In the genomic region with DNA sequence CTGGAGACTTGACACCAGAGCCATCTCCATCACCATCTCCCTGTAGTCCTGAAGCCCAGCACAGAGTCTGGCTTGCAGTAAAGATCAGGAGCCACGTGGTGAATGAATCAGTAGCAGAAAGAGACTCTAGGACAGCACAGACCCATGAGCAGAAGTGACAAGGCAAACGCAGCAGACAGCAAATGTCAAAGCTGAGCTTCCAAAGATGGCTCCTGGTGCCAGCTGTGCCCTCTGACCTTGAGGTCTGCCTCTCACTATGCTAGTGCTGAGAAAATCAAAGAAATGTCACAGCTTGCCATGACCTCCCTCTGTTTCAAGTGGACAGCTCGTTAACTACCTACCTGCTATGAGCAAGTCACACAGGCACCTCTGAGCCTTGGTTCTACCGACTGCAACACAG, we compare ENCODE assay signal across 23 mouse cellular contexts.
DNase-seq lines count a peak whose midpoint lies in the region; TF ChIP-seq lines count a peak whose summit lies in the region.
"Had no signal": no experiment of that assay in that cellular context is flagged by ENCODE, and none has a peak within 500 bp of the region (broad histone marks: within the 10 kb centered on the region; RNA-seq: fewer than 3 reads in every experiment).

No protein-coding gene starts in this region.

- TF ChIP-seq POLR2A in myocyte (IDR thresholded peaks at IDR 0.05; ENCODE audit: insufficient read length, low read depth) = no peak

- no peaks in the 10 kb centered on the region for H3K36me3 ChIP-seq in heart, embryonic 10.5 days
- H3K36me3 ChIP-seq in E14TG2a.4 (ENCODE audit: insufficient read depth, low read length) = no peaks in the 10 kb centered on the region
- H3K36me3 ChIP-seq in myocyte (ENCODE audit: control insufficient read depth, insufficient read depth) = no peaks in the 10 kb centered on the region
- H3K36me3 ChIP-seq: embryonic facial prominence, embryonic 10.5 days; kidney, embryonic 15.5 days; limb, embryonic 13.5 days; liver, embryonic 12.5 days; midbrain, embryonic 15.5 days had no signal

- H3K27me3 ChIP-seq in heart, embryonic 10.5 days (ENCODE audit: insufficient read depth, poor library complexity, severe bottlenecking) = peaks cover 62% of the 10 kb centered on the region
- peaks cover 52% of the 10 kb centered on the region for H3K27me3 ChIP-seq in E14TG2a.4 (ENCODE audit: insufficient read depth, low read length)
- H3K27me3 ChIP-seq in myocyte (ENCODE audit: control insufficient read depth, insufficient read depth, insufficient read length) = no peaks in the 10 kb centered on the region
- H3K27me3 ChIP-seq: midbrain, embryonic 15.5 days; Patski had no signal

- H3K79me2 ChIP-seq in myocyte (ENCODE audit: control insufficient read depth, insufficient read depth) = no peaks in the 10 kb centered on the region

- H3K4me1 ChIP-seq in heart, embryonic 10.5 days = peaks cover 53% of the 10 kb centered on the region
- peaks cover 48% of the 10 kb centered on the region for H3K4me1 ChIP-seq in E14TG2a.4 (replicated peaks; ENCODE audit: low read depth, low read length)

- H3K4me3 ChIP-seq in heart, embryonic 10.5 days = no peak overlapping the region
- H3K4me3 ChIP-seq in E14TG2a.4 (replicated peaks; ENCODE audit: low read length) (0 out of 2 replicates have a peak overlapping the region, but pooled peaks have one; percentile 32), myocyte (no peak overlapping the region)
- H3K4me3 ChIP-seq: limb, embryonic 13.5 days; liver, embryonic 12.5 days; midbrain, embryonic 15.5 days had no signal

- DNase-seq in adrenal gland, adult 2 months = peak; percentile 45
- no peak for DNase-seq in adrenal gland, postnatal 25 days
- DNase-seq in heart, embryonic 10.5 days (ENCODE audit: low spot score) = no peak
- DNase-seq in heart, adult 8-10 months (ENCODE audit: low spot score) = no peak
- no peak for DNase-seq in left cerebral cortex, adult 11 months (ENCODE audit: low spot score)
- DNase-seq in frontal cortex, postnatal 25 days (ENCODE audit: low spot score in 2 of 2) = no peak
- DNase-seq: cerebellum, adult 2 months; kidney, adult 11 months; kidney, postnatal 36 days; layer of hippocampus, postnatal 36 days; lung, adult 18-20 months; lung, postnatal 10 days; right cerebral cortex, postnatal 14 days; thymus, adult 2 months had no signal

- TF ChIP-seq CTCF in E14TG2a.4 (conservative IDR thresholded peaks at IDR 0.05; ENCODE audit: low read length) = no peak

- whole genome bisulfite sequencing in heart, embryonic 10.5 days = 39% methylated on average over 4 of the region's 4 CpGs

- H3K27ac ChIP-seq in heart, embryonic 10.5 days = peak overlapping the region; percentile 29; the same call in 1 of the 2 replicates
- H3K27ac ChIP-seq: limb, embryonic 13.5 days; liver, embryonic 12.5 days; midbrain, embryonic 15.5 days; stomach, postnatal 0 days had no signal

- peak overlapping the region; percentile 76 for H3K4me2 ChIP-seq in myocyte (ENCODE audit: low read depth)

- no peaks in the 10 kb centered on the region for H3K9me3 ChIP-seq in heart, embryonic 10.5 days
- H3K9me3 ChIP-seq in E14TG2a.4 (ENCODE audit: low read length) = no peaks in the 10 kb centered on the region
- H3K9me3 ChIP-seq: embryonic facial prominence, embryonic 10.5 days; kidney, embryonic 15.5 days; limb, embryonic 13.5 days; liver, embryonic 12.5 days; midbrain, embryonic 15.5 days had no signal

- H3ac ChIP-seq in myocyte (ENCODE audit: control insufficient read depth, insufficient read length) = no peak overlapping the region

TF ChIP-seq in myocyte, 11 proteins besides CTCF, POLR2A, EP300 and RAD21:
- TF ChIP-seq USF1 (IDR thresholded peaks at IDR 0.05; ENCODE audit: low read depth) (peak; percentile 22), MYOD1 (IDR thresholded peaks at IDR 0.05; ENCODE audit: control insufficient read depth in 1 of 3, insufficient read length in 2 of 3, low read depth in 2 of 3) (peak in 1 of 3 experiments; percentile 52), E2F4 (IDR thresholded peaks at IDR 0.05; ENCODE audit: insufficient read depth) (no peak), MAX (IDR thresholded peaks at IDR 0.05; ENCODE audit: low read depth) (no peak), CEBPB (IDR thresholded peaks at IDR 0.05; ENCODE audit: insufficient read depth, poor library complexity, severe bottlenecking) (no peak), SRF (IDR thresholded peaks at IDR 0.05; ENCODE audit: control insufficient read depth, insufficient read length, low read depth) (no peak), TCF3 (IDR thresholded peaks at IDR 0.05; ENCODE audit: insufficient read length, low read depth) (no peak), POLR2AphosphoS2 (IDR thresholded peaks at IDR 0.05; ENCODE audit: insufficient read length, low read depth) (no peak), MYOG (IDR thresholded peaks at IDR 0.05; ENCODE audit: control insufficient read depth in 1 of 3, insufficient read depth in 1 of 3, insufficient read length in 2 of 3, low read depth in 2 of 3) (peak in 1 of 3 experiments; percentile 48)
